14 mouse cellular contexts compared by ENCODE assay signal in the genomic region with DNA sequence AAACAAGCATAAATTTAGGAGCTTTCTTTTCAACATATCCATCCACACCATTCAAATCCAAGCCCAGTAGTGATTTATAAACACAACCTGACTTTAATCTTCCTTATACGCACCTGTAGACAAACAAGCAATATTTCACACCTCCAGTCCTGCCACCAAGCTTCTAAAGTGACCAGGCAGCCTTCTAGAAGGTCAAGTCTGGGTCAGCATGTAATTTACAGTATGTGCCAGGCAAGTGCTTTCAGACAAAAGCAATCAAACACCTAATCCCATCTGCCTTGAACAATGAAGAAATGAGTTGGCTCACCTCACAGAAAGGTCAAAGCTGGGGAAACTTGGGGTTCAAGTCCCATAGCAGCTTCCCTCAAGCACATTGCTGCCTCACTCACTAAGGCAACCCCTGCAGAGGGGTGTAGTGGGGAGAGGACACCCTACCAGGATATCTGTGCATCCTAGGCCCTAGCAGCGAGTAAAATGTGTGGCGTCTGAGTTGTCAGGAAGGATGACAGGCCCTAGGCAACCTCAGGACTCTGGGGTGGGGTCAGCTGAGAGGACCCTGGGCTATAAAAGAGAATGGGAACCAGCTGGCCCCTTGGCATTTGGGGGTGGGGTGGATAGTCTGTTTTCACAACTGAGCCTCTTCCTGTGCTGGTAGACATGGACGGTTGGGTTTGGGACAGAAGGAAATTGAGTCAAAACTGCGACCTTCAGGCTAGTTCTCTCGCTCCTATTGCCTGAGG. TPM values are rescaled to one million over a fixed set of nuclear protein-coding genes. Genes with fewer than 3 reads are reported as not detected.
DNase-seq lines count a peak whose midpoint lies in the region; ATAC-seq and TF ChIP-seq lines count a peak whose summit lies in the region.
"Had no signal": no experiment of that assay in that cellular context is flagged by ENCODE, and none has a peak within 500 bp of the region (broad histone marks: within the 10 kb centered on the region; RNA-seq: fewer than 3 reads in every experiment).

No protein-coding gene starts in this region.

- H3K27me3 ChIP-seq in heart, embryonic 14.5 days (ENCODE audit: control insufficient read depth, insufficient read depth, low read length), result no peaks in the 10 kb centered on the region
- no peaks in the 10 kb centered on the region for H3K27me3 ChIP-seq in liver, adult 2 months (ENCODE audit: control insufficient read depth, insufficient read depth, low read length)
- H3K27me3 ChIP-seq in liver, embryonic 12.5 days (replicated peaks), result no peaks in the 10 kb centered on the region
- no peaks in the 10 kb centered on the region for H3K27me3 ChIP-seq in stomach, postnatal 0 days (ENCODE audit: control insufficient read depth, insufficient read depth, low read length)
- H3K27me3 ChIP-seq: lung, embryonic 15.5 days had no signal

- no peaks in the 10 kb centered on the region for H3K36me3 ChIP-seq in heart, embryonic 14.5 days (ENCODE audit: control insufficient read depth, insufficient read depth, low read length)
- no peaks in the 10 kb centered on the region for H3K36me3 ChIP-seq in liver, adult 2 months (ENCODE audit: control insufficient read depth, insufficient read depth, low read length)
- no peaks in the 10 kb centered on the region for H3K36me3 ChIP-seq in liver, embryonic 12.5 days
- no peaks in the 10 kb centered on the region for H3K36me3 ChIP-seq in stomach, postnatal 0 days (ENCODE audit: control insufficient read depth, insufficient read depth, low read length)
- H3K36me3 ChIP-seq: lung, embryonic 15.5 days had no signal

- H3K9me3 ChIP-seq in heart, embryonic 14.5 days (ENCODE audit: control insufficient read depth, low read length), result peaks cover 4% of the 10 kb centered on the region; the same call in 1 of the 2 replicates
- no peaks in the 10 kb centered on the region for H3K9me3 ChIP-seq in liver, embryonic 12.5 days (replicated peaks)
- no peaks in the 10 kb centered on the region for H3K9me3 ChIP-seq in stomach, postnatal 0 days (ENCODE audit: control insufficient read depth, low read length)
- H3K9me3 ChIP-seq: lung, embryonic 15.5 days had no signal

- ATAC-seq in heart, embryonic 14.5 days (ENCODE audit: insufficient number of reproducible peaks, insufficient read depth, low FRiP score, low read depth), result no peak
- no peak for ATAC-seq in liver, embryonic 12.5 days
- ATAC-seq in stomach, postnatal 0 days (ENCODE audit: low FRiP score, low TSS enrichment), result peak; percentile 22; the same call in 1 of the 2 replicates
- ATAC-seq: inflammation-experienced regulatory T-cells, adult 6 months had no signal

- H3K27ac ChIP-seq in heart, embryonic 14.5 days (replicated peaks in 1 of 2; ENCODE audit: control insufficient read depth in 1 of 2, insufficient read depth in 1 of 2, low read depth in 2 of 2, low read length in 2 of 2), result peak overlapping the region; percentile 24 to 25; a peak in 1 of 4 replicates
- no peak overlapping the region for H3K27ac ChIP-seq in liver, adult 2 months (replicated peaks; ENCODE audit: insufficient read depth, low read depth, low read length)
- H3K27ac ChIP-seq in liver, embryonic 12.5 days, result no peak overlapping the region
- H3K27ac ChIP-seq in stomach, postnatal 0 days (replicated peaks), result no peak overlapping the region
- H3K27ac ChIP-seq: lung, embryonic 15.5 days had no signal

- H3K4me1 ChIP-seq in heart, embryonic 14.5 days (ENCODE audit: control insufficient read depth in 2 of 2, insufficient read depth in 2 of 2, low read length in 2 of 2), result peaks cover 19 to 21% of the 10 kb centered on the region in 2 experiments
- H3K4me1 ChIP-seq in liver, adult 2 months (ENCODE audit: control insufficient read depth, insufficient read depth, low read length), result no peaks in the 10 kb centered on the region
- peaks cover 20% of the 10 kb centered on the region; the same call in 1 of the 2 replicates for H3K4me1 ChIP-seq in liver, embryonic 12.5 days
- H3K4me1 ChIP-seq in stomach, postnatal 0 days (replicated peaks; ENCODE audit: control insufficient read depth, insufficient read depth), result no peaks in the 10 kb centered on the region

- TF ChIP-seq POLR2A in liver, adult 2 months (IDR thresholded peaks at IDR 0.05; ENCODE audit: extremely low read depth, insufficient read depth, low read length), result no peak

- no peak for TF ChIP-seq EP300 in stomach, postnatal 0 days (optimal IDR thresholded peaks at IDR 0.05)

- no peak overlapping the region for H3K4me3 ChIP-seq in heart, embryonic 14.5 days (ENCODE audit: control insufficient read depth in 1 of 2, insufficient read depth in 1 of 2, low read depth in 1 of 2, low read length in 2 of 2)
- H3K4me3 ChIP-seq in liver, adult 2 months (ENCODE audit: insufficient read depth, low read depth, low read length), result no peak overlapping the region
- H3K4me3 ChIP-seq in liver, embryonic 12.5 days, result no peak overlapping the region
- H3K4me3 ChIP-seq in stomach, postnatal 0 days (ENCODE audit: low read depth, low read length), result no peak overlapping the region
- H3K4me3 ChIP-seq: lung, embryonic 15.5 days had no signal

- H3K4me2 ChIP-seq in heart, embryonic 14.5 days (ENCODE audit: low read length), result no peak overlapping the region
- no peak overlapping the region for H3K4me2 ChIP-seq in liver, embryonic 12.5 days
- no peak overlapping the region for H3K4me2 ChIP-seq in stomach, postnatal 0 days (replicated peaks; ENCODE audit: low read depth)
- H3K4me2 ChIP-seq: liver, embryonic 11.5 days; lung, embryonic 15.5 days had no signal

- H3K79me2 ChIP-seq in liver, adult 2 months (ENCODE audit: control insufficient read depth, insufficient read depth, low read length), result no peaks in the 10 kb centered on the region

- DNase-seq in heart, adult 8-10 months (ENCODE audit: low spot score), result no peak
- peak; percentile 12 for DNase-seq in liver, adult 2 months (ENCODE audit: extremely low read depth, low read depth, low spot score)
- peak; percentile 66 for DNase-seq in fat pad, adult 2 months (ENCODE audit: extremely low read depth, low read depth, low spot score)
- no peak for DNase-seq in stomach, postnatal 0 days (ENCODE audit: low spot score)
- no peak for DNase-seq in adrenal gland, postnatal 36 days
- DNase-seq: cerebellum, adult 11-12 months; heart, postnatal 4 days; right cerebral cortex, postnatal 4 days; thymus, adult 18-20 months had no signal

- no peak for TF ChIP-seq CTCF in liver, adult 2 months (IDR thresholded peaks at IDR 0.05; ENCODE audit: low read depth, low read length)
- TF ChIP-seq CTCF in stomach, postnatal 0 days (IDR thresholded peaks at IDR 0.05; ENCODE audit: low read depth), result no peak

- WGBS in heart, embryonic 14.5 days, result 72% methylated on average over 6 of the region's 6 CpGs
- 92% methylated on average over 6 of the region's 6 CpGs for WGBS in liver, adult 2 months
- 63% methylated on average over 6 of the region's 6 CpGs for WGBS in liver, embryonic 12.5 days (ENCODE audit: insufficient replicate concordance)
- 82% methylated on average over 6 of the region's 6 CpGs for WGBS in stomach, postnatal 0 days

- no peak overlapping the region for H3K9ac ChIP-seq in heart, embryonic 14.5 days (ENCODE audit: low read length)
- no peak overlapping the region for H3K9ac ChIP-seq in liver, adult 2 months (ENCODE audit: low read depth, low read length)
- H3K9ac ChIP-seq in liver, embryonic 12.5 days, result no peak overlapping the region
- H3K9ac ChIP-seq in stomach, postnatal 0 days (ENCODE audit: low read length), result no peak overlapping the region
- H3K9ac ChIP-seq: lung, embryonic 15.5 days had no signal

RNA-seq across cellular contexts. Expression of gene Cryl1, which starts 55.8 kb away (rescaled TPM):
- 14.6 and 17.3 TPM in 2 replicates for polyA plus RNA-seq in heart, embryonic 14.5 days (2014; fragmentation: Nextera tagmentation; extraction: Ambion mirVana)
- 1 to 10 TPM; 6.5 to 8.4 (median 7.5) TPM for total RNA-seq in heart, adult 8-10 months (2022)
- total RNA-seq in liver, adult 2 months (2014; rRNA removed), result 33.0 and 46.4 TPM in 2 replicates
- 27.0 and 34.9 TPM in 2 replicates for polyA plus RNA-seq in liver, adult 2 months (2012; rRNA removed)
- polyA plus RNA-seq in liver, embryonic 12.5 days (2016; fragmentation: Nextera tagmentation; extraction: Ambion mirVana), result 7.2 and 7.3 TPM in 2 replicates
- 49.8 and 51.3 TPM in 2 replicates for polyA plus RNA-seq in stomach, postnatal 0 days (2015; fragmentation: Nextera tagmentation; extraction: Ambion mirVana)
- 10 to 100 TPM; 12.7 to 18.4 TPM for total RNA-seq in adrenal gland, postnatal 36 days (2021)

Comparison
In these comparisons a context has a peak if more than half of its experiments do, and no peak if none do; other contexts are left out.
1. H3K27ac ChIP-seq: peak in heart, embryonic 14.5 days (2 of 2); none in liver, adult 2 months (single experiment), liver, embryonic 12.5 days (single experiment) and stomach, postnatal 0 days (single experiment).
2. DNase-seq: peak in liver, adult 2 months (single experiment) and fat pad, adult 2 months (single experiment); none in heart, adult 8-10 months (single experiment), stomach, postnatal 0 days (single experiment) and adrenal gland, postnatal 36 days (0 of 2).